Mouse (Mus musculus) C2C12 (cell line): Measurements from ENCODE around the gene Shbg. TPM values are rescaled to one million over a fixed set of nuclear protein-coding genes. Genes with fewer than 3 reads are reported as not detected.

Source experiments
- H3K27me3 ChIP-seq: one replicate; pipeline ENCODE4 v1.6.1; 2011; ENCODE audit not compliant: control insufficient read depth, insufficient read depth, insufficient read length
- H3K36me3 ChIP-seq: one replicate; pipeline ENCODE4 v1.6.1; 2011; ENCODE audit not compliant: control insufficient read depth, insufficient read depth
- H3K4me3 ChIP-seq: one replicate; pipeline ENCODE4 v1.5.1; 2011; ENCODE audit warnings: mild to moderate bottlenecking, control low read depth; ENCODE audit not compliant: poor library complexity, insufficient read depth, severe bottlenecking
- H3K79me2 ChIP-seq: one replicate; pipeline ENCODE4 v1.6.1; 2011; ENCODE audit not compliant: control insufficient read depth, insufficient read depth
- H3K79me3 ChIP-seq: one replicate; pipeline ENCODE4 v1.6.1; 2011; ENCODE audit warnings: low read depth, control low read depth
- H3ac ChIP-seq: one replicate; pipeline ENCODE3; 2011; ENCODE audit warnings: low read depth; ENCODE audit not compliant: control insufficient read depth, insufficient read length
- CEBPB ChIP-seq: IDR thresholded peaks from one replicate; pipeline ENCODE4 v1.6.1; 2011; ENCODE audit warnings: low read depth, mild to moderate bottlenecking, control low read depth, moderate library complexity
- CTCF ChIP-seq: IDR thresholded peaks from one replicate; pipeline ENCODE4 v1.5.1; 2011; ENCODE audit not compliant: control insufficient read depth, insufficient read depth, insufficient read length
- FOSL1 ChIP-seq: IDR thresholded peaks from one replicate; pipeline ENCODE4 v1.8.0; 2011; ENCODE audit warnings: mild to moderate bottlenecking, low read length; ENCODE audit not compliant: poor library complexity, insufficient read depth, severe bottlenecking
- MAX ChIP-seq: IDR thresholded peaks from one replicate; pipeline ENCODE4 v1.6.1; 2011; ENCODE audit warnings: mild to moderate bottlenecking, control low read depth
- MYOD1 ChIP-seq: IDR thresholded peaks from one replicate; pipeline ENCODE4 v1.6.1; 2011; ENCODE audit warnings: low read depth; ENCODE audit not compliant: control insufficient read depth, insufficient read length
- MYOG ChIP-seq: IDR thresholded peaks from one replicate; pipeline ENCODE4 v1.6.1; 2011; ENCODE audit not compliant: control insufficient read depth, insufficient read length; ENCODE audit errors: extremely low read depth
- USF1 ChIP-seq: IDR thresholded peaks from one replicate; pipeline ENCODE4 v1.6.1; 2011; ENCODE audit warnings: low read depth, mild to moderate bottlenecking, control low read depth, moderate library complexity
- polyA plus RNA-seq: library from polyadenylated mRNA; unstranded; fragments of >200 nt; fragmentation: generic; extraction: Trizol; gene quantifications from one replicate; pipeline ENCODE4 v1.2.1, GENCODE M21; 2012; ENCODE audit warnings: missing spikeins

Gene Shbg
- polyA plus RNA-seq, 1 experiment: 0.18 TPM

- peaks cover 20% of the 10 kb centered on the region for H3K79me3 ChIP-seq
- peaks cover 33% of the 10 kb centered on the region for H3K79me2 ChIP-seq
- no peaks in the 10 kb centered on the region for H3K27me3 ChIP-seq
- peak overlapping the region; percentile 65 for H3ac ChIP-seq
- H3K4me3 ChIP-seq: peak overlapping the region; percentile 43
- TF ChIP-seq CEBPB (no peak), CTCF (no peak), MYOG (no peak), MYOD1 (no peak)
- H3K36me3 ChIP-seq: peaks cover 48% of the 10 kb centered on the region
Measured at GRCm38 (mm10) chr11:69662967-69663671, 45.4 kb upstream of the Shbg start.

GRCm38 (mm10) chr11:69662213-69662966 lies 44.7 kb upstream of the Shbg start, which contains the start of gene Mpdu1:
Mpdu1 (minus strand) TSS chr11:69662642.
- Histone ChIP-seq H3K4me3 (peak within 1 kb of the TSS; percentile 43), H3K36me3 (peaks cover 48% of the 10 kb centered on the region)

GRCm38 (mm10) chr11:69661221-69661881 lies 43.6 kb upstream of the Shbg start:
- Histone ChIP-seq H3K4me3 (peak overlapping the region; percentile 43), H3K79me2 (peaks cover 26% of the 10 kb centered on the region), H3ac (peak overlapping the region; percentile 40), H3K79me3 (peaks cover 13% of the 10 kb centered on the region), H3K36me3 (peaks cover 51% of the 10 kb centered on the region), H3K27me3 (no peaks in the 10 kb centered on the region)
- TF ChIP-seq CEBPB (no peak), MAX (no peak), CTCF (no peak), MYOG (no peak), USF1 (no peak), MYOD1 (no peak), FOSL1 (no peak)

More at GRCm38 (mm10) chr11:69662213-69662966, 44.7 kb upstream of the Shbg start, which contains the start of gene Mpdu1:
- TF ChIP-seq CEBPB (no peak), MYOG (no peak), MAX (peak; percentile 45), CTCF (no peak), USF1 (no peak)
- peaks cover 26% of the 10 kb centered on the region for H3K79me2 ChIP-seq
- H3ac ChIP-seq: peak within 1 kb of the TSS; percentile 84
- H3K79me3 ChIP-seq: peaks cover 13% of the 10 kb centered on the region
- no peaks in the 10 kb centered on the region for H3K27me3 ChIP-seq

GRCm38 (mm10) chr11:69657462-69657881 lies 39.8 kb upstream of the Shbg start:
- H3K79me3 ChIP-seq: peaks cover 13% of the 10 kb centered on the region
- H3K79me2 ChIP-seq: peaks cover 26% of the 10 kb centered on the region
- H3ac ChIP-seq: no peak overlapping the region
- peaks cover 57% of the 10 kb centered on the region for H3K36me3 ChIP-seq
- H3K4me3 ChIP-seq: no peak overlapping the region
- TF ChIP-seq CTCF: no peak
- TF ChIP-seq CEBPB: no peak
- TF ChIP-seq MYOD1: no peak
- no peak for TF ChIP-seq FOSL1
- no peak for TF ChIP-seq MAX
- TF ChIP-seq MYOG: no peak
- TF ChIP-seq USF1: no peak
- no peaks in the 10 kb centered on the region for H3K27me3 ChIP-seq

- TF ChIP-seq CEBPB: no peak
- no peak for TF ChIP-seq CTCF
- no peak for TF ChIP-seq MAX
- no peak for TF ChIP-seq USF1
- peaks cover 63% of the 10 kb centered on the region for H3K36me3 ChIP-seq
- H3K27me3 ChIP-seq: no peaks in the 10 kb centered on the region
- no peak overlapping the region for H3ac ChIP-seq
- no peak overlapping the region for H3K4me3 ChIP-seq
- peaks cover 13% of the 10 kb centered on the region for H3K79me3 ChIP-seq
- H3K79me2 ChIP-seq: peaks cover 23% of the 10 kb centered on the region
Measured at GRCm38 (mm10) chr11:69656617-69657461, 39.1 kb upstream of the Shbg start.
